Mouse (Mus musculus): ENCODE results near the gene 5430419D17Rik.

5430419D17Rik gene

GRCm38 (mm10) chr7:131317587-131317986 is 143.4 kb downstream of the 5430419D17Rik start:
- no peak for DNase-seq (ENCODE audit: low spot score)

DNA sequence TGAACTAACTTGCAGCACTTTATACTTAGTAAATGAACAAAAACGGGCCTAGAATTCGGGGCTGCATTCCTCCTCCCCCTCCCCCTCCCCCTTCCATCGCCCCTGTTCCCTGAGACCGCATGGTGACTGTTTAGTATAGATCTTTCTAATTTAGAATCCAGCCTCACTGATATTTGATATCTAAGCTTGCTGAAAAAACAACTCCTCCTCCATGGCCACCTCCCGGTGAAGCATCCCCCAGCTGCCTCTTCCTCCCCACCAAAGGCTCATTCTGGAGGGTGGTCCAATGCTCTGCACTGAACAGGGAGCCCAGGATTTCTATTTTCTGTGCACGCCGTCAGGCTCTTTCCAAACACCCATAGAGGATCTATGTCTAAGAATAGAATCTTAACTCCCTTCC is 144.1 kb downstream of the 5430419D17Rik start:
- no peak for DNase-seq (ENCODE audit: low spot score)

- no peak for DNase-seq (ENCODE audit: low spot score)
These were observed 148.0 kb downstream of the 5430419D17Rik start, which contains the start of gene Cuzd1 for GRCm38 (mm10) chr7:131322192-131322591. TSS of gene Cuzd1 (minus strand) at chr7:131322292.

DNA sequence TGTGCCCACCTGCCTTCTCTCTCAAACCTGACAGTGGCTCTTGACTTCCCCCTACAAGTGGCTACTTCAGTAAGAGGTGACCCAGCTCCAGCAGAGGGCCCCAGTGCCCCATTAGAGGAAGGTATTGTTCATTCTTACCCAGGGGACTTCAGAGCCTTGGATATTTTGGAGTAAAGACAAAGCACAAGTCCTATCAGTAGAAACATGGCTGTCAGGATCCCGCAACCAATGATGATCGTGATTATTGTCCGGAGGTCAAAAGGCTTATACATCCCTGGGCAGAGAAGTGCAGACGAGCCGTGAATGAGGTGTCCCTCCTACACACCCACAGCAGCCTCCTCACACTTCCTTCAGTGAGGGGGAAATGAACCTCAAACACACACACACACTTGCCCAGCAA is 152.9 kb downstream of the 5430419D17Rik start:
- DNase-seq (ENCODE audit: low spot score) = no peak

DNA sequence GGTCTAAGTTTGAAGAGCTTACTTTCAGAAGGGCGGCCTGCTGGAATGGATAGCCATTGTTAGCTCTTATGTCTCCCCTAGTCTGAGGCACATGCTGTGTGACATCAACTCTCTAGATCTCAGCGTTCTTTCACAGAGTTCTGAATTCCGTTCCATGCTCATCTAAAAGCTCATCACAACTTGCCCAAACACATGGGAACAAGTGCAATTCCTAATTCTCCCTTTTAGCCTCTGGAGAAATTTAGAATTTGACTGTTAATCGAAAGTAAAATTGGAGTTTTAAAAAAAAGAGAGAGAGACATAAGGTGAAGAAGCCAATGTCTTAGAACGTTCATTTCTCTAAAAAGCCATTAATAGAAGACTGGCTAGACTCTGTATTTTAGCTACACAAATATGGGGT is 155.2 kb downstream of the 5430419D17Rik start, which contains the start of gene Fam24b:
Gene Fam24b, minus strand, starts transcription at position 101 of the 400 bp plus-strand sequence.
- DNase-seq (ENCODE audit: low spot score) = no peak

GRCm38 (mm10) chr7:131331688-131332087 is 157.5 kb downstream of the 5430419D17Rik start:
- no peak for DNase-seq (ENCODE audit: low spot score)

- no peak for DNase-seq (ENCODE audit: low spot score)
These were observed 159.4 kb downstream of the 5430419D17Rik start, which contains the start of gene Fam24a for GRCm38 (mm10) chr7:131333564-131333963. TSS of gene Fam24a (plus strand) at chr7:131333864.

GRCm38 (mm10) chr7:131337502-131338068 is 163.4 kb downstream of the 5430419D17Rik start:
- no peak for DNase-seq (ENCODE audit: low spot score)

DNA sequence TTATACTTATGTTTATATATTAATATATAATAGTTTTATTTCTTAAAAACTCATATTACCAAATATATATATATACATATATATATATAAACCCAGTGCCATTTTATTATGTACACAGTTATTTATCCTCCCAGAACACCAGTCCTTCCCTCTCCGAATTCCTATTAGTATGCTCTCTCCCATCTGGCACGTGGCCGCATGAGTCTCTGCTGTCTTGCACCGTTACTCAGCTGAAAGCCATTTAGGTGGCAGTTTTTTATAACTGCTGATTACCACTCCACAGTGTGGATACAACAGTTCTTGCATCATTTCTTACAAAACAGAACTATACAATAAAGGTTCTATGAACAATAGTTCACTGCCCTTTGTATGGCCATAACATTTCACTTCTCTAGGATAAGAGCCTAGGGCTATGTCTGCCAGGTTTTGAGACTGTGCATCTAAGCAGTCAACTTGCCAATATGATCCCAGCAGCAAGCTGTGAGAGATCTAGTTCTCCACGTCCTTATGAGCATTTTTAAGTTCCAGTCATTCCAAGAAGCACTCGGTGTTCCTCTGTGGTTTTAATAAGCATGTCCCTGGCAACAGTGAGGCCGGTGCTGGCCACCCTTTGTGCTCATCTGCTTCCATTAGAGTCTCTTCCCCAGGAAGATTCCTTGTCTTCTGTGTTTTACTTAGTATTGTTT is 171.8 kb downstream of the 5430419D17Rik start:
- DNase-seq (ENCODE audit: low spot score) = no peak
